Mouse (Mus musculus): Measurements from ENCODE around the gene Ino80e. TPM values are rescaled to one million over a fixed set of nuclear protein-coding genes. Genes with fewer than 3 reads are reported as not detected.
A peak's percentile ranks its signal among the peaks of the same experiment; 100 is the strongest.

Gene Ino80e
- total and polyA plus RNA-seq, 3 experiments = 93.0 to 476 (median 189) TPM

DNA sequence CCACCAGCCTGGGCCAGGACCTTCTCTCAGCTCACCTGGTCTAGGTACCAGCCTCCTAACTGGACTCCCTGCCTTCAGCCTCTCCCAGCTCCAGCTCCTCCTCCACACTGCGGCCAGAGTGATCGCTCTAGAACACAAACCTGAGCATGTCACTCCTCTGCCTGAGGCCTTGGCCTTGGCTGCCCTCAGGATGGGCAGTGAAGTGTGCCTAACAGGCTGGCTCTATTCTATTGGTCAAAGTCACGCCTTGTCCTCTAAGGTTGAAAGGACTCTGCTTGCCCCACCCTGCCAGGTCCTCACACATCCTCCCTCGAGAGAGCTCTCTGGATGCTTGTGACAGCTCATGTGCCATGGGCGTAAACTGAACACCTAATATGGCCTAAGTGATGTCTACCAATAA lies 8.7 kb downstream of the Ino80e start:
- Histone ChIP-seq H3K79me2 (ENCODE audit: control insufficient read depth, insufficient read depth, low read length, poor library complexity) (no peaks in the 10 kb centered on the region; the same call in 1 of the 2 replicates), H3K27ac (ENCODE audit: control insufficient read depth, low read depth, low read length) (no peak overlapping the region), H3K27me3 (ENCODE audit: control insufficient read depth in 1 of 2, insufficient read depth in 2 of 2, low read length in 2 of 2) (no peaks in the 10 kb centered on the region), H3K4me1 (ENCODE audit: control insufficient read depth in 1 of 2, insufficient read depth in 2 of 2, low read length in 2 of 2) (no peaks in the 10 kb centered on the region), H3K9ac (ENCODE audit: control insufficient read depth, low read depth, low read length, poor library complexity, severe bottlenecking) (no peak overlapping the region), H3K36me3 (ENCODE audit: control insufficient read depth in 1 of 2, insufficient read depth in 2 of 2, low read length in 2 of 2) (peaks cover 0 to 11% of the 10 kb centered on the region in 2 experiments; a peak in 2 of 4 replicates), H3K4me3 (ENCODE audit: control insufficient read depth in 1 of 2, insufficient read depth in 1 of 2, low read depth in 2 of 2, low read length in 2 of 2) (no peak overlapping the region), H3K9me3 (replicated peaks; ENCODE audit: insufficient read depth, low read length) (no peaks in the 10 kb centered on the region)
- DNase-seq (ENCODE audit: low read depth, low spot score) = no peak
- TF ChIP-seq POLR2A (IDR thresholded peaks at IDR 0.05; ENCODE audit: control insufficient read depth in 1 of 2, insufficient read depth in 1 of 2, low read depth in 1 of 2, low read length in 2 of 2, poor library complexity in 1 of 2) (0 out of 4 replicates have a peak, but pooled peaks of 1 of the 2 experiments have one; percentile 20), MYB (IDR thresholded peaks at IDR 0.05; ENCODE audit: low read depth, low read length) (no peak), EP300 (IDR thresholded peaks at IDR 0.05; ENCODE audit: low read depth in 1 of 2, low read length in 2 of 2) (no peak)

DNA sequence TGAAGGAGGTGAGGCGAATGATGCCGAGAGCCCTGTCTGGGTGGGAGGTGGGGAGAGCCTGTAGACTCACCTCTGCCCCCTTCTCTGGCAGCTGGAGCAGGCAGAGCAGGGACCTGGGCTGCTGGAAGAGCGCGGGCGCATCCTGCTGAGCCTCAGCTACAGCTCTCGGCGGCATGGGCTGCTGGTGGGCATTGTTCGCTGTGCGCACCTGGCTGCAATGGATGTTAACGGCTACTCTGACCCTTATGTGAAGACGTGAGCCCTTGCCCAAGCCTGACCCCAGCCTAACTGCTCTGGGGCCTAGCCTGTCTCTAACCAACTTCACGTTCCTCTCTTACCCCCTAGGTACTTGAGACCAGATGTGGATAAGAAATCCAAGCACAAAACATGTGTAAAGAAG lies 11.0 kb downstream of the Ino80e start:
- DNase-seq (ENCODE audit: low read depth, low spot score) = no peak
- H3K27ac ChIP-seq (ENCODE audit: control insufficient read depth, low read depth, low read length) = no peak overlapping the region
- no peak overlapping the region for H3K4me3 ChIP-seq (ENCODE audit: control insufficient read depth in 1 of 2, insufficient read depth in 1 of 2, low read depth in 2 of 2, low read length in 2 of 2)
- no peaks in the 10 kb centered on the region for H3K4me1 ChIP-seq (ENCODE audit: control insufficient read depth in 1 of 2, insufficient read depth in 2 of 2, low read length in 2 of 2)
- peaks cover 0 to 11% of the 10 kb centered on the region in 2 experiments; a peak in 1 of 4 replicates for H3K36me3 ChIP-seq (ENCODE audit: control insufficient read depth in 1 of 2, insufficient read depth in 2 of 2, low read length in 2 of 2)
- TF ChIP-seq CTCF (IDR thresholded peaks at IDR 0.05 in 2 of 3, conservative IDR thresholded peaks at IDR 0.05 in 1 of 3; ENCODE audit: control insufficient read depth in 1 of 3, insufficient read depth in 1 of 3, low read depth in 2 of 3, low read length in 3 of 3, poor library complexity in 1 of 3, severe bottlenecking in 1 of 3) (no peak), POLR2A (IDR thresholded peaks at IDR 0.05; ENCODE audit: control insufficient read depth in 1 of 2, insufficient read depth in 1 of 2, low read depth in 1 of 2, low read length in 2 of 2, poor library complexity in 1 of 2) (peak in 1 of 2 experiments; percentile 45; a peak in 2 of 4 replicates)
- H3K9me3 ChIP-seq (replicated peaks; ENCODE audit: insufficient read depth, low read length) = no peaks in the 10 kb centered on the region
- no peak overlapping the region for H3K9ac ChIP-seq (ENCODE audit: control insufficient read depth, low read depth, low read length, poor library complexity, severe bottlenecking)
- no peaks in the 10 kb centered on the region for H3K27me3 ChIP-seq (ENCODE audit: control insufficient read depth in 1 of 2, insufficient read depth in 2 of 2, low read length in 2 of 2)
- H3K79me2 ChIP-seq (ENCODE audit: control insufficient read depth, insufficient read depth, low read length, poor library complexity) = no peaks in the 10 kb centered on the region; the same call in 1 of the 2 replicates

DNA sequence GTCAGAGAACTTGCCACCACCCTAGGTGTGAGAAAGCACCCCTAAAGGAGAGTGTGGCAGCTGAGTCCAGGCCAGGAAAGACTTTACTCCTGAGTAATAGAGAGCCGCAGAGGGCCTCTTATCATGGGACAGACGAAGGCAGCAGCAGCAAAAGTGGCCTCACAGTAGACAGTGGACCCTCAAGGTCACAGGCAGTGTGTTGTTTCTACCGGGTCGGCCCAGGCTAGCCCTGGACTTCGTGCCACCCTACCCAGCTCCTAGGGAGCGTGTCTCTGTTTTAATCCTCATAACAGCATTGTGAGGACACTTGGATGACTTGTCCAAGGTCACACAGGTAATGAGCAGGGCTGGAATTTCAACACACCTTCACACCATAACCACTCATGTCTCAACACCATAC lies 12.0 kb downstream of the Ino80e start:
- no peak overlapping the region for H3K4me3 ChIP-seq (ENCODE audit: control insufficient read depth in 1 of 2, insufficient read depth in 1 of 2, low read depth in 2 of 2, low read length in 2 of 2)
- H3K9me3 ChIP-seq (replicated peaks; ENCODE audit: insufficient read depth, low read length) = no peaks in the 10 kb centered on the region
- H3K4me1 ChIP-seq (ENCODE audit: control insufficient read depth in 1 of 2, insufficient read depth in 2 of 2, low read length in 2 of 2) = no peaks in the 10 kb centered on the region
- peaks cover 0 to 7% of the 10 kb centered on the region in 2 experiments; a peak in 1 of 4 replicates for H3K36me3 ChIP-seq (ENCODE audit: control insufficient read depth in 1 of 2, insufficient read depth in 2 of 2, low read length in 2 of 2)
- H3K79me2 ChIP-seq (ENCODE audit: control insufficient read depth, insufficient read depth, low read length, poor library complexity) = no peaks in the 10 kb centered on the region
- no peak overlapping the region for H3K27ac ChIP-seq (ENCODE audit: control insufficient read depth, low read depth, low read length)
- no peaks in the 10 kb centered on the region for H3K27me3 ChIP-seq (ENCODE audit: control insufficient read depth in 1 of 2, insufficient read depth in 2 of 2, low read length in 2 of 2)
- DNase-seq (ENCODE audit: low read depth, low spot score) = no peak
- TF ChIP-seq GABPA (IDR thresholded peaks at IDR 0.05; ENCODE audit: low read depth, low read length) = no peak
- TF ChIP-seq POLR2AphosphoS5 (IDR thresholded peaks at IDR 0.05; ENCODE audit: borderline replicate concordance, low read depth, low read length) = no peak
- TF ChIP-seq BHLHE40 (IDR thresholded peaks at IDR 0.05; ENCODE audit: borderline replicate concordance, low read depth, low read length) = no peak
- TF ChIP-seq SMC3 (IDR thresholded peaks at IDR 0.05; ENCODE audit: low read depth, low read length) = no peak
- no peak overlapping the region for H3K9ac ChIP-seq (ENCODE audit: control insufficient read depth, low read depth, low read length, poor library complexity, severe bottlenecking)

GRCm38 (mm10) chr7:126848794-126849193 lies 13.4 kb downstream of the Ino80e start:
- Histone ChIP-seq H3K4me3 (ENCODE audit: control insufficient read depth in 1 of 2, insufficient read depth in 1 of 2, low read depth in 2 of 2, low read length in 2 of 2) (no peak overlapping the region), H3K79me2 (ENCODE audit: control insufficient read depth, insufficient read depth, low read length, poor library complexity) (no peaks in the 10 kb centered on the region), H3K27ac (ENCODE audit: control insufficient read depth, low read depth, low read length) (no peak overlapping the region), H3K9me3 (replicated peaks; ENCODE audit: insufficient read depth, low read length) (no peaks in the 10 kb centered on the region), H3K9ac (ENCODE audit: control insufficient read depth, low read depth, low read length, poor library complexity, severe bottlenecking) (no peak overlapping the region), H3K36me3 (ENCODE audit: control insufficient read depth in 1 of 2, insufficient read depth in 2 of 2, low read length in 2 of 2) (peaks cover 0 to 4% of the 10 kb centered on the region in 2 experiments; a peak in 1 of 4 replicates), H3K4me1 (ENCODE audit: control insufficient read depth in 1 of 2, insufficient read depth in 2 of 2, low read length in 2 of 2) (no peaks in the 10 kb centered on the region), H3K27me3 (ENCODE audit: control insufficient read depth in 1 of 2, insufficient read depth in 2 of 2, low read length in 2 of 2) (peaks cover 1 to 6% of the 10 kb centered on the region in 2 experiments; a peak in 3 of 4 replicates)
- no peak for TF ChIP-seq POLR2AphosphoS5 (IDR thresholded peaks at IDR 0.05; ENCODE audit: borderline replicate concordance, low read depth, low read length)
- no peak for TF ChIP-seq USF2 (IDR thresholded peaks at IDR 0.05; ENCODE audit: borderline replicate concordance in 1 of 2, insufficient read depth in 1 of 2, low read depth in 1 of 2, low read length in 2 of 2)
- TF ChIP-seq MYC (IDR thresholded peaks at IDR 0.05; ENCODE audit: low read depth, low read length) = no peak
- no peak for TF ChIP-seq CHD2 (IDR thresholded peaks at IDR 0.05; ENCODE audit: low read length)
- TF ChIP-seq RCOR1 (IDR thresholded peaks at IDR 0.05; ENCODE audit: low read depth, low read length) = no peak
- TF ChIP-seq KAT2A (conservative IDR thresholded peaks at IDR 0.05; ENCODE audit: low read depth, low read length) = no peak
- no peak for DNase-seq (ENCODE audit: low read depth, low spot score)
